Mouse (Mus musculus): Measurements from ENCODE around the gene Fgfr2. TPM values are rescaled to one million over a fixed set of nuclear protein-coding genes. Genes with fewer than 3 reads are reported as not detected.
"Not testable (repeated sequence)": the region's sequence is repeated elsewhere in the genome, so short reads cannot be mapped to it uniquely, and the experiment has no call there.

Gene Fgfr2
- polyA plus RNA-seq, 1 experiment from 2014 or later: 24.9 TPM

- peaks cover 11% of the 10 kb centered on the region for H3K4me1 ChIP-seq (ENCODE audit: control insufficient read depth, insufficient read depth, low read length)
- H3K27me3 ChIP-seq (ENCODE audit: control insufficient read depth, insufficient read depth, low read length); H3K36me3 ChIP-seq (ENCODE audit: control insufficient read depth, insufficient read depth, low read length); H3K4me2 ChIP-seq; H3K27ac ChIP-seq (ENCODE audit: low read depth, low read length); H3K4me3 ChIP-seq (ENCODE audit: low read depth, low read length); H3K9ac ChIP-seq (ENCODE audit: low read depth, low read length); ATAC-seq (replicated peaks; ENCODE audit: insufficient number of reproducible peaks, low FRiP score, low TSS enrichment); H3K9me3 ChIP-seq (replicated peaks; ENCODE audit: control insufficient read depth, low read length): not testable (repeated sequence)
- 76% methylated on average over 6 of the region's 8 CpGs for WGBS (ENCODE audit: insufficient replicate concordance)
These were observed 2082.4 kb downstream of the Fgfr2 start for GRCm38 (mm10) chr7:131040760-131041159.

- H3K4me3 ChIP-seq (ENCODE audit: low read depth, low read length): no peak overlapping the region
- 31% methylated on average over 2 of the region's 2 CpGs for WGBS (ENCODE audit: insufficient replicate concordance)
- H3K27ac ChIP-seq (ENCODE audit: low read depth, low read length): no peak overlapping the region
- peaks cover 11% of the 10 kb centered on the region for H3K4me1 ChIP-seq (ENCODE audit: control insufficient read depth, insufficient read depth, low read length)
- no peak overlapping the region for H3K9ac ChIP-seq (ENCODE audit: low read depth, low read length)
- H3K4me2 ChIP-seq: no peak overlapping the region
- 0 out of 2 replicates have a peak, but pooled peaks cover 3% of the 10 kb centered on the region for H3K27me3 ChIP-seq (ENCODE audit: control insufficient read depth, insufficient read depth, low read length)
- no peak for ATAC-seq (replicated peaks; ENCODE audit: insufficient number of reproducible peaks, low FRiP score, low TSS enrichment)
- no peaks in the 10 kb centered on the region for H3K9me3 ChIP-seq (replicated peaks; ENCODE audit: control insufficient read depth, low read length)
- no peaks in the 10 kb centered on the region for H3K36me3 ChIP-seq (ENCODE audit: control insufficient read depth, insufficient read depth, low read length)
These were observed 2086.1 kb downstream of the Fgfr2 start for GRCm38 (mm10) chr7:131037083-131037482.

- no peaks in the 10 kb centered on the region for H3K9me3 ChIP-seq (replicated peaks; ENCODE audit: control insufficient read depth, low read length)
- H3K4me3 ChIP-seq (ENCODE audit: low read depth, low read length): no peak overlapping the region
- H3K27me3 ChIP-seq (ENCODE audit: control insufficient read depth, insufficient read depth, low read length): 0 out of 2 replicates have a peak, but pooled peaks cover 3% of the 10 kb centered on the region
- WGBS (ENCODE audit: insufficient replicate concordance): 49% methylated on average over 3 of the region's 3 CpGs
- no peak overlapping the region for H3K9ac ChIP-seq (ENCODE audit: low read depth, low read length)
- no peaks in the 10 kb centered on the region for H3K36me3 ChIP-seq (ENCODE audit: control insufficient read depth, insufficient read depth, low read length)
- no peak overlapping the region for H3K4me2 ChIP-seq
- H3K27ac ChIP-seq (ENCODE audit: low read depth, low read length): no peak overlapping the region
- no peak for ATAC-seq (replicated peaks; ENCODE audit: insufficient number of reproducible peaks, low FRiP score, low TSS enrichment)
- peaks cover 11% of the 10 kb centered on the region for H3K4me1 ChIP-seq (ENCODE audit: control insufficient read depth, insufficient read depth, low read length)
These were observed 2086.8 kb downstream of the Fgfr2 start for GRCm38 (mm10) chr7:131036396-131036795.

GRCm38 (mm10) chr7:131031755-131032154, 2091.4 kb downstream of the Fgfr2 start, which contains the start of gene Dmbt1:
Gene Dmbt1, plus strand, starts transcription at chr7:131032053.
- Histone ChIP-seq H3K27ac (ENCODE audit: low read depth, low read length) (no peak within 1 kb of the TSS), H3K9me3 (replicated peaks; ENCODE audit: control insufficient read depth, low read length) (no peaks in the 10 kb centered on the region), H3K36me3 (ENCODE audit: control insufficient read depth, insufficient read depth, low read length) (no peaks in the 10 kb centered on the region), H3K4me2 (no peak within 1 kb of the TSS), H3K9ac (ENCODE audit: low read depth, low read length) (no peak within 1 kb of the TSS), H3K4me1 (ENCODE audit: control insufficient read depth, insufficient read depth, low read length) (no peaks in the 10 kb centered on the region), H3K4me3 (ENCODE audit: low read depth, low read length) (no peak within 1 kb of the TSS), H3K27me3 (ENCODE audit: control insufficient read depth, insufficient read depth, low read length) (0 out of 2 replicates have a peak, but pooled peaks cover 3% of the 10 kb centered on the region)
- 72% methylated on average over 5 of the region's 5 CpGs for WGBS (ENCODE audit: insufficient replicate concordance)
- ATAC-seq (replicated peaks; ENCODE audit: insufficient number of reproducible peaks, low FRiP score, low TSS enrichment): no peak

- H3K4me1 ChIP-seq (ENCODE audit: control insufficient read depth, insufficient read depth, low read length): 0 out of 2 replicates have a peak, but pooled peaks cover 4% of the 10 kb centered on the region
- 50% methylated on average over 1 of the region's 1 CpGs for WGBS (ENCODE audit: insufficient replicate concordance)
- H3K9ac ChIP-seq (ENCODE audit: low read depth, low read length): no peak overlapping the region
- no peak overlapping the region for H3K27ac ChIP-seq (ENCODE audit: low read depth, low read length)
- no peak overlapping the region for H3K4me3 ChIP-seq (ENCODE audit: low read depth, low read length)
- no peak overlapping the region for H3K4me2 ChIP-seq
- H3K36me3 ChIP-seq (ENCODE audit: control insufficient read depth, insufficient read depth, low read length): no peaks in the 10 kb centered on the region
- ATAC-seq (replicated peaks; ENCODE audit: insufficient number of reproducible peaks, low FRiP score, low TSS enrichment): no peak
- no peaks in the 10 kb centered on the region for H3K9me3 ChIP-seq (replicated peaks; ENCODE audit: control insufficient read depth, low read length)
- no peaks in the 10 kb centered on the region for H3K27me3 ChIP-seq (ENCODE audit: control insufficient read depth, insufficient read depth, low read length)
These were observed 2095.6 kb downstream of the Fgfr2 start for GRCm38 (mm10) chr7:131027557-131027956.

DNA sequence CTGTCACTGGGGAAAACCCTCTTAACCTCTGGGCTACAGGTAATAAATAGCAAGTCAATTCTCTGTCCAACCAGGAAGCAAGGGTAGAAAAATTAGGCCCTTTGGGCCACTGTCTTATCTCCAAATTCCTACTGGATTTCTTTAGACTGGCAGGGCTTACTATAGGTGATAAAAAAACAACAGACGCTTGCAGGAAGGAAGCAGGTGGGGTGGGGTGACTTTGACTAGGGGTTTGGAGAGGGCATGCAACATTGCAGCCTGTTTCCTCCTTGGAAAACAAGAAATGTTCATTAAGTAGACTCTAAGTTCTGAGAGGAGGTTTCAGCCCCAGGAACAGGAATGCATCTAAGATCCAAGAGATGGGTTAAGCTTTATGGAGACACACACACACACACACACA, 2098.3 kb downstream of the Fgfr2 start:
- no peak for ATAC-seq (replicated peaks; ENCODE audit: insufficient number of reproducible peaks, low FRiP score, low TSS enrichment)
- no peak overlapping the region for H3K27ac ChIP-seq (ENCODE audit: low read depth, low read length)
- no peak overlapping the region for H3K9ac ChIP-seq (ENCODE audit: low read depth, low read length)
- H3K4me3 ChIP-seq (ENCODE audit: low read depth, low read length): no peak overlapping the region
- 0 out of 2 replicates have a peak, but pooled peaks cover 4% of the 10 kb centered on the region for H3K4me1 ChIP-seq (ENCODE audit: control insufficient read depth, insufficient read depth, low read length)
- no peak overlapping the region for H3K4me2 ChIP-seq
- WGBS (ENCODE audit: insufficient replicate concordance): 30% methylated on average over 1 of the region's 1 CpGs
- H3K9me3 ChIP-seq (replicated peaks; ENCODE audit: control insufficient read depth, low read length): no peaks in the 10 kb centered on the region
- H3K36me3 ChIP-seq (ENCODE audit: control insufficient read depth, insufficient read depth, low read length): no peaks in the 10 kb centered on the region
- H3K27me3 ChIP-seq (ENCODE audit: control insufficient read depth, insufficient read depth, low read length): no peaks in the 10 kb centered on the region

DNA sequence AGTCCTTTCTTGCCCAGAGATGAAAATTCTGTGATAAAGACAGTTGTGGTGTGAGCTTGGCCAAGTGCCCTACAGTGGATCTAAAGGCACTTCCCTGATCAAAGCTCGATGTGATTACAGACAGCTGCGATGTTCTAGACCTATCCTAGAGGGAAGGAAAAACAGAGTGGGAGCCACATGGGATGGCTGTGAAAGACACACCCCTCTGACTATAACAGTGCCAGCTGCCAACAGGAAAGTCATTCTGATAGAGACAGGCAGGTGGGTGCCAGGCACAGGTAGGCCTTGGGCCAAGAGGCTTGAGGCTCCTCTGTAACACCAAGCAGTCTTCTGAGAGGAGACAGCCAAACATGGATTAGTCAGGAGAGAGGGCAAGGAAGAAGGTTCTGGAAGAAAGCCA, 2104.0 kb downstream of the Fgfr2 start:
- Histone ChIP-seq H3K36me3 (ENCODE audit: control insufficient read depth, insufficient read depth, low read length) (no peaks in the 10 kb centered on the region), H3K9ac (ENCODE audit: low read depth, low read length) (no peak overlapping the region), H3K4me1 (ENCODE audit: control insufficient read depth, insufficient read depth, low read length) (no peaks in the 10 kb centered on the region), H3K9me3 (replicated peaks; ENCODE audit: control insufficient read depth, low read length) (0 out of 2 replicates have a peak, but pooled peaks cover 3% of the 10 kb centered on the region), H3K27me3 (ENCODE audit: control insufficient read depth, insufficient read depth, low read length) (no peaks in the 10 kb centered on the region), H3K4me3 (ENCODE audit: low read depth, low read length) (no peak overlapping the region), H3K27ac (ENCODE audit: low read depth, low read length) (no peak overlapping the region), H3K4me2 (no peak overlapping the region)
- ATAC-seq (replicated peaks; ENCODE audit: insufficient number of reproducible peaks, low FRiP score, low TSS enrichment): no peak
- WGBS (ENCODE audit: insufficient replicate concordance): 75% methylated on average over 2 of the region's 2 CpGs

DNA sequence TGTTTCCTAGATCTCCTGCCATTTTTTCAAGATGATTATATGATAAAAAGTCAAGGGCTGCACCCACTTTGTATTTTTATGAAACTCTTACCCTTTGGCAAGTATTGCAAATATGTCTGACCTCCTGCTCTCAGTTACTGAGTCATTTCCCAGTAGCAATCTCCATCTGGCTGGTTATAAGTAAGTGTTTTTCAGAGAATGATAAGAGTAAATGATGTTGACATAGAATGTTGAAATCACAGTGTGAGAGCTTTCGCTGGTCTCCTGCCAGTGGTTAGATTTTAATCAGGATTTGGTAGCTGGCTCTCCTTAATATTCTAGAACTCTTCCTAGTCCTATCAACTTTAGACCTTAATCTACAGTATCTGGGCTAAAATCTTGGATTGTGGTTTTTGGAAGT, 2111.2 kb downstream of the Fgfr2 start:
- no peak overlapping the region for H3K9ac ChIP-seq (ENCODE audit: low read depth, low read length)
- 62% methylated on average over 1 of the region's 1 CpGs for WGBS (ENCODE audit: insufficient replicate concordance)
- H3K4me3 ChIP-seq (ENCODE audit: low read depth, low read length): no peak overlapping the region
- no peak overlapping the region for H3K27ac ChIP-seq (ENCODE audit: low read depth, low read length)
- H3K27me3 ChIP-seq (ENCODE audit: control insufficient read depth, insufficient read depth, low read length): no peaks in the 10 kb centered on the region
- peaks cover 4% of the 10 kb centered on the region; the same call in 1 of the 2 replicates for H3K9me3 ChIP-seq (replicated peaks; ENCODE audit: control insufficient read depth, low read length)
- no peaks in the 10 kb centered on the region for H3K4me1 ChIP-seq (ENCODE audit: control insufficient read depth, insufficient read depth, low read length)
- no peak overlapping the region for H3K4me2 ChIP-seq
- ATAC-seq (replicated peaks; ENCODE audit: insufficient number of reproducible peaks, low FRiP score, low TSS enrichment): no peak
- H3K36me3 ChIP-seq (ENCODE audit: control insufficient read depth, insufficient read depth, low read length): no peaks in the 10 kb centered on the region

GRCm38 (mm10) chr7:131009178-131009577, 2114.0 kb downstream of the Fgfr2 start:
- no peak overlapping the region for H3K4me3 ChIP-seq (ENCODE audit: low read depth, low read length)
- H3K4me2 ChIP-seq: no peak overlapping the region
- H3K9me3 ChIP-seq (replicated peaks; ENCODE audit: control insufficient read depth, low read length): peaks cover 2% of the 10 kb centered on the region; the same call in 1 of the 2 replicates
- 70% methylated on average over 5 of the region's 5 CpGs for WGBS (ENCODE audit: insufficient replicate concordance)
- no peak overlapping the region for H3K9ac ChIP-seq (ENCODE audit: low read depth, low read length)
- no peaks in the 10 kb centered on the region for H3K4me1 ChIP-seq (ENCODE audit: control insufficient read depth, insufficient read depth, low read length)
- no peaks in the 10 kb centered on the region for H3K27me3 ChIP-seq (ENCODE audit: control insufficient read depth, insufficient read depth, low read length)
- H3K36me3 ChIP-seq (ENCODE audit: control insufficient read depth, insufficient read depth, low read length): no peaks in the 10 kb centered on the region
- H3K27ac ChIP-seq (ENCODE audit: low read depth, low read length): no peak overlapping the region
- ATAC-seq (replicated peaks; ENCODE audit: insufficient number of reproducible peaks, low FRiP score, low TSS enrichment): no peak

All from heart, embryonic 11.5 days (tissue).